Mouse (Mus musculus) ES-E14 (cell line): ENCODE measurements around the gene Dapk1. TPM values are rescaled to one million over a fixed set of nuclear protein-coding genes. Genes with fewer than 3 reads are reported as not detected.

Experiments used
- DNase-seq: peaks from one replicate; pipeline ENCODE4 v3.0.0-alpha.2; 2013; ENCODE audit warnings: low read depth, low spot score
- H3K27ac ChIP-seq: 2 replicates; pipeline ENCODE4 v1.5.1; 2012; ENCODE audit warnings: low read depth, mild to moderate bottlenecking, low read length, moderate library complexity, mixed read lengths; ENCODE audit not compliant: poor library complexity, insufficient read depth, severe bottlenecking
- H3K36me3 ChIP-seq: 2 replicates; pipeline ENCODE4 v1.6.1; 2012; ENCODE audit warnings: mild to moderate bottlenecking, low read length, moderate library complexity, mixed read lengths; ENCODE audit not compliant: control insufficient read depth, poor library complexity, insufficient read depth, severe bottlenecking
- H3K4me1 ChIP-seq, 2 experiments: fragments of 150-350 bp in 1 of 2; sonication (generic) in 1 of 2; 2 replicates each; pipeline ENCODE4 v1.6.1; 2012; ENCODE audit warnings: low read length in 2 of 2, mild to moderate bottlenecking in 1 of 2, mixed read lengths in 1 of 2; ENCODE audit not compliant: control insufficient read depth in 2 of 2, insufficient read depth in 2 of 2, poor library complexity in 1 of 2
- H3K4me3 ChIP-seq, 2 experiments: fragments of 150-350 bp in 1 of 2; sonication (generic) in 1 of 2; 2 replicates each; pipeline ENCODE4 v1.5.1; 2012; ENCODE audit warnings: low read length in 2 of 2, low read depth in 1 of 2, mild to moderate bottlenecking in 1 of 2, mixed read lengths in 1 of 2; ENCODE audit not compliant: insufficient read depth in 1 of 2, poor library complexity in 1 of 2, severe bottlenecking in 1 of 2
- H3K9ac ChIP-seq: 2 replicates; pipeline ENCODE4 v1.6.1; 2012; ENCODE audit warnings: low read depth, mild to moderate bottlenecking, low read length, mixed read lengths; ENCODE audit not compliant: poor library complexity, insufficient read depth, severe bottlenecking
- H3K9me3 ChIP-seq: fragments of 150-350 bp; sonication (generic); 2 replicates; pipeline ENCODE4 v1.6.1; 2012; ENCODE audit warnings: low read depth, mild to moderate bottlenecking, low read length; ENCODE audit not compliant: control insufficient read depth, insufficient read depth
- CHD2 ChIP-seq: IDR thresholded peaks from 2 replicates; pipeline ENCODE4 v1.6.1; 2014; ENCODE audit warnings: mild to moderate bottlenecking, low read depth, low read length, inconsistent platforms
- HCFC1 ChIP-seq: IDR thresholded peaks from 2 replicates; pipeline ENCODE4 v1.6.1; 2012; ENCODE audit warnings: low read length, inconsistent platforms, borderline replicate concordance; ENCODE audit not compliant: insufficient read depth
- MAFK ChIP-seq: IDR thresholded peaks from 2 replicates; pipeline ENCODE4 v1.6.1; 2014; ENCODE audit warnings: mild to moderate bottlenecking, low read depth, low read length, inconsistent platforms; ENCODE audit not compliant: insufficient read depth
- ZC3H11A ChIP-seq: IDR thresholded peaks from 2 replicates; pipeline ENCODE4 v1.6.1; 2012; ENCODE audit warnings: low read depth, mild to moderate bottlenecking, inconsistent platforms, low read length, borderline replicate concordance
- ZNF384 ChIP-seq: IDR thresholded peaks from 2 replicates; pipeline ENCODE4 v1.6.1; 2012; ENCODE audit warnings: low read depth, low read length, inconsistent platforms
- in situ Hi-C, 2 experiments: fragments of 600-800 bp; cut with MboI; formaldehyde crosslinking; loops; one replicate each; pipeline ENCODE4 v1.15.1; 2025; ENCODE audit warnings: low sequenced_read_pairs in 2 of 2, inconsistent platforms in 1 of 2; ENCODE audit not compliant: unreplicated experiment in 2 of 2
- total RNA-seq: library from RNA; depleted of rRNA; stranded (reverse); fragments of 300-350 nt; gene quantifications from 2 replicates; pipeline ENCODE4 v1.2.3, GENCODE M21; 2012

Gene Dapk1
- total RNA-seq, 1 experiment: 18.2 TPM

- in situ Hi-C loops: no loop called here
- TF ChIP-seq ZNF384: no peak
- TF ChIP-seq MAFK: no peak
- no peak for TF ChIP-seq HCFC1
- TF ChIP-seq CHD2: no peak
- no peak for TF ChIP-seq ZC3H11A
- Histone ChIP-seq H3K9ac (no peak overlapping the region), H3K4me3 (no peak overlapping the region), H3K36me3 (no peaks in the 10 kb centered on the region), H3K4me1 (no peaks in the 10 kb centered on the region), H3K9me3 (no peaks in the 10 kb centered on the region), H3K27ac (no peak overlapping the region)
- no peak for DNase-seq
Observed at GRCm38 (mm10) chr13:60564303-60564702, 37.4 kb upstream of the Dapk1 start.

GRCm38 (mm10) chr13:60568934-60569548 lies 32.7 kb upstream of the Dapk1 start:
- Histone ChIP-seq H3K4me1 (no peaks in the 10 kb centered on the region), H3K9me3 (no peaks in the 10 kb centered on the region; the same call in 1 of the 2 replicates), H3K36me3 (no peaks in the 10 kb centered on the region), H3K4me3 (no peak overlapping the region), H3K9ac (no peak overlapping the region), H3K27ac (no peak overlapping the region)
- no peak for DNase-seq
- in situ Hi-C loops: no loop called here
- no peak for TF ChIP-seq MAFK
- no peak for TF ChIP-seq ZNF384
- TF ChIP-seq ZC3H11A: no peak
- TF ChIP-seq HCFC1: no peak
- TF ChIP-seq CHD2: no peak

GRCm38 (mm10) chr13:60569549-60569941 lies 32.2 kb upstream of the Dapk1 start:
- Histone ChIP-seq H3K4me1 (no peaks in the 10 kb centered on the region), H3K9me3 (no peaks in the 10 kb centered on the region; the same call in 1 of the 2 replicates), H3K36me3 (no peaks in the 10 kb centered on the region), H3K9ac (no peak overlapping the region), H3K4me3 (no peak overlapping the region), H3K27ac (no peak overlapping the region)
- in situ Hi-C loops: no loop called here
- TF ChIP-seq CHD2 (no peak), ZNF384 (no peak), ZC3H11A (no peak), MAFK (no peak), HCFC1 (no peak)
- no peak for DNase-seq

GRCm38 (mm10) chr13:60573541-60573940 lies 28.2 kb upstream of the Dapk1 start:
- Histone ChIP-seq H3K9ac (no peak overlapping the region), H3K4me3 (no peak overlapping the region), H3K27ac (no peak overlapping the region), H3K36me3 (no peaks in the 10 kb centered on the region), H3K4me1 (no peaks in the 10 kb centered on the region), H3K9me3 (no peaks in the 10 kb centered on the region; the same call in 1 of the 2 replicates)
- TF ChIP-seq CHD2: no peak
- TF ChIP-seq MAFK: no peak
- no peak for TF ChIP-seq HCFC1
- DNase-seq: no peak
- in situ Hi-C loops: no loop called here

GRCm38 (mm10) chr13:60573971-60574370 lies 27.8 kb upstream of the Dapk1 start:
- Histone ChIP-seq H3K4me1 (no peaks in the 10 kb centered on the region), H3K9me3 (no peaks in the 10 kb centered on the region; the same call in 1 of the 2 replicates), H3K4me3 (no peak overlapping the region), H3K9ac (no peak overlapping the region), H3K27ac (no peak overlapping the region), H3K36me3 (no peaks in the 10 kb centered on the region)
- in situ Hi-C loops: no loop called here
- no peak for DNase-seq
- no peak for TF ChIP-seq HCFC1
- TF ChIP-seq MAFK: no peak
- TF ChIP-seq CHD2: no peak
- TF ChIP-seq ZNF384: no peak
- no peak for TF ChIP-seq ZC3H11A
